Mouse (Mus musculus): ENCODE results near the gene Cd28.

DNA sequence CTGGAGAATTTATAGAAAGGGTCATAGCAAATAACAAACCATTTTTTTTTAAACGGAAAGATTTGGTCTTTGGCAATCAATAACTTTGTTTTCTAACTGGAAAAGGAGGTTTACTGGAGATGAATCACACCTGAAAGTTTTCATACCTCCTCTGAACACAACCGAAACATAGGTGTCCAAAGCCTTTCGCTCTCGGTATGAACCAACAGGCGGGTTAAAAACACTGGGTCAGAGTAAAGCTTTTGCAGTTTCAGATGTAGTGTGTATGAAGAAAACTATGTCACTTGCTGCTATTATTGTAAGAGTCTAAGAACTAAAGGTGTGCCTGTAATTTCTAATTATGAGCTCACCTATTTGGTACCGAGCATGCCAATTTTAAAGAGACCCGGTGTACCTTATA lies 55.2 kb downstream of the Cd28 start:
- TF ChIP-seq GATA1 (IDR thresholded peaks at IDR 0.05; ENCODE audit: borderline replicate concordance, low read length) (no peak), FLI1 (IDR thresholded peaks at IDR 0.05; ENCODE audit: low read length) (no peak)

Data from megakaryocyte, embryonic 14.5 days (primary cell).